Mouse (Mus musculus) E14TG2a.4 (cell line): Measurements from ENCODE around the gene Dnajc11.

Source experiments
- CTCF ChIP-seq: conservative IDR thresholded peaks from 2 replicates; pipeline ENCODE4 v1.5.1; 2014; ENCODE audit warnings: low read length
- NANOG ChIP-seq: IDR thresholded peaks from 2 replicates; pipeline ENCODE4 v1.6.1; 2014; ENCODE audit warnings: borderline replicate concordance, low read length, mixed read lengths

DNA sequence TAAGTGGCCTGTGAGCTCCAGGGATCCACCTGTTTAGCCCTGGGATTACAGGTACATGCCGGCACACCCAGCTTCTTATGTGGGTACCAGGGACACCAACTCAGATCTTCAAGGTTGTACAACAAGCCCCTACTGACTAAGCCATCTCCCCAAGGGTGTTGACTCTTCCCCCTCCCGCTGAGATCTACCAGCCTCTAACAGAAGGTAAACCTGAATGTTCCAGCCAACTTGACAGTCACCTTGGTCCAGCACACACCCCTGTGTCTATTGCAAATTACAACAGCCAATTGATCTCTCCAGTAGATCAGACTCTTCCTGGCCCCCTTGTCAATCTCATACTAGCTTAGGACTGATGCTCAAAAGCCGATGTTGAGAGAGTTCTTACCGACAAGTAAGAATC, 27.9 kb upstream of the Dnajc11 start:
- no peak for TF ChIP-seq CTCF
- TF ChIP-seq NANOG, result no peak
